9 mouse cellular contexts compared by ENCODE assay signal in genomic region chr13:96131911-96132310, GRCm38 (mm10). TPM values are rescaled to one million over a fixed set of nuclear protein-coding genes. Genes with fewer than 3 reads are reported as not detected.
DNase-seq lines count a peak whose midpoint lies in the region; ATAC-seq lines count a peak whose summit lies in the region.
"Had no signal": no experiment of that assay in that cellular context is flagged by ENCODE, and none has a peak within 500 bp of the region (broad histone marks: within the 10 kb centered on the region; RNA-seq: fewer than 3 reads in every experiment).

No protein-coding gene starts in this region.

- DNase-seq in kidney, postnatal 4 days, result peak; percentile 1 to 6
- no peak for DNase-seq in kidney, postnatal 36 days
- no peak for DNase-seq in cerebellum, adult 9-10 months
- no peak for DNase-seq in thymus, postnatal 36 days
- DNase-seq in T-cell, adult 2 months (ENCODE audit: low spot score), result no peak

- no peaks in the 10 kb centered on the region for H3K36me3 ChIP-seq in embryonic facial prominence, embryonic 12.5 days
- no peaks in the 10 kb centered on the region for H3K36me3 ChIP-seq in hindbrain, embryonic 12.5 days
- H3K36me3 ChIP-seq in midbrain, embryonic 13.5 days, result no peaks in the 10 kb centered on the region

- H3K4me1 ChIP-seq in embryonic facial prominence, embryonic 12.5 days, result peaks cover 22% of the 10 kb centered on the region
- H3K4me1 ChIP-seq in hindbrain, embryonic 12.5 days, result peaks cover 23% of the 10 kb centered on the region; the same call in 1 of the 2 replicates
- peaks cover 35% of the 10 kb centered on the region for H3K4me1 ChIP-seq in midbrain, embryonic 13.5 days (replicated peaks)

- under 1% methylated on average over 19 of the region's 19 CpGs for WGBS in embryonic facial prominence, embryonic 12.5 days
- 2% methylated on average over 19 of the region's 19 CpGs for WGBS in hindbrain, embryonic 12.5 days
- 0% methylated on average over 17 of the region's 19 CpGs for WGBS in midbrain, embryonic 13.5 days

- H3K27ac ChIP-seq in embryonic facial prominence, embryonic 12.5 days, result no peak overlapping the region
- H3K27ac ChIP-seq in hindbrain, embryonic 12.5 days, result peak overlapping the region; percentile 78
- 0 out of 2 replicates have a peak overlapping the region, but pooled peaks have one; percentile 47 for H3K27ac ChIP-seq in midbrain, embryonic 13.5 days
- H3K27ac ChIP-seq: liver, embryonic 14.5 days had no signal

- H3K4me3 ChIP-seq in embryonic facial prominence, embryonic 12.5 days, result peak overlapping the region; percentile 48
- peak overlapping the region; percentile 52 for H3K4me3 ChIP-seq in hindbrain, embryonic 12.5 days
- peak overlapping the region; percentile 53 for H3K4me3 ChIP-seq in midbrain, embryonic 13.5 days (replicated peaks)

- peaks cover 76% of the 10 kb centered on the region for H3K27me3 ChIP-seq in embryonic facial prominence, embryonic 12.5 days
- peaks cover 73% of the 10 kb centered on the region for H3K27me3 ChIP-seq in hindbrain, embryonic 12.5 days
- peaks cover 64% of the 10 kb centered on the region for H3K27me3 ChIP-seq in midbrain, embryonic 13.5 days

- no peaks in the 10 kb centered on the region for H3K9me3 ChIP-seq in embryonic facial prominence, embryonic 12.5 days
- no peaks in the 10 kb centered on the region for H3K9me3 ChIP-seq in hindbrain, embryonic 12.5 days (replicated peaks)
- no peaks in the 10 kb centered on the region for H3K9me3 ChIP-seq in midbrain, embryonic 13.5 days

- no peak for ATAC-seq in embryonic facial prominence, embryonic 12.5 days (ENCODE audit: insufficient number of reproducible peaks, insufficient read depth, low FRiP score, low TSS enrichment)
- ATAC-seq in hindbrain, embryonic 12.5 days (ENCODE audit: low FRiP score), result peak; percentile 7; the same call in 1 of the 2 replicates
- ATAC-seq in midbrain, embryonic 13.5 days, result peak; percentile 4; the same call in 1 of the 2 replicates

- H3K9ac ChIP-seq in embryonic facial prominence, embryonic 12.5 days, result peak overlapping the region; percentile 42
- H3K9ac ChIP-seq in hindbrain, embryonic 12.5 days, result peak overlapping the region; percentile 66
- peak overlapping the region; percentile 63 for H3K9ac ChIP-seq in midbrain, embryonic 13.5 days (replicated peaks)
- H3K9ac ChIP-seq: liver, embryonic 14.5 days had no signal

- peak overlapping the region; percentile 93 for H3K4me2 ChIP-seq in embryonic facial prominence, embryonic 12.5 days (replicated peaks)
- peak overlapping the region; percentile 90 for H3K4me2 ChIP-seq in hindbrain, embryonic 12.5 days (replicated peaks)
- peak overlapping the region; percentile 95 for H3K4me2 ChIP-seq in midbrain, embryonic 13.5 days (replicated peaks)

RNA-seq across cellular contexts. Expression of gene Sv2c, which starts 0.5 kb away (rescaled TPM):
- polyA plus RNA-seq in embryonic facial prominence, embryonic 12.5 days (2016; fragmentation: Nextera tagmentation; extraction: Ambion mirVana), result 1.5 and 1.6 TPM in 2 replicates
- 10.9 and 14.9 TPM in 2 replicates for polyA plus RNA-seq in hindbrain, embryonic 12.5 days (2016; fragmentation: Nextera tagmentation; extraction: Ambion mirVana)
- polyA plus RNA-seq in midbrain, embryonic 13.5 days (2015; fragmentation: Nextera tagmentation; extraction: Ambion mirVana), result 2.8 and 3.4 TPM in 2 replicates

RNA-seq across cellular contexts. Expression of gene Gm17190, which starts 50.1 kb away (rescaled TPM):
- not detected in 2 replicates for polyA plus RNA-seq in embryonic facial prominence, embryonic 12.5 days (2016; fragmentation: Nextera tagmentation; extraction: Ambion mirVana)
- 0.38 and 0.43 TPM in 2 replicates for polyA plus RNA-seq in hindbrain, embryonic 12.5 days (2016; fragmentation: Nextera tagmentation; extraction: Ambion mirVana)
- polyA plus RNA-seq in midbrain, embryonic 13.5 days (2015; fragmentation: Nextera tagmentation; extraction: Ambion mirVana), result not detected in 2 replicates
- polyA plus RNA-seq: liver, embryonic 14.5 days had no signal

RNA-seq across cellular contexts. Expression of gene Gm20075, which starts 50.7 kb away (rescaled TPM):
- polyA plus RNA-seq in embryonic facial prominence, embryonic 12.5 days (2016; fragmentation: Nextera tagmentation; extraction: Ambion mirVana), result 28.2 and 32.0 TPM in 2 replicates
- polyA plus RNA-seq in hindbrain, embryonic 12.5 days (2016; fragmentation: Nextera tagmentation; extraction: Ambion mirVana), result 27.6 and 32.0 TPM in 2 replicates
- 32.5 and 39.0 TPM in 2 replicates for polyA plus RNA-seq in midbrain, embryonic 13.5 days (2015; fragmentation: Nextera tagmentation; extraction: Ambion mirVana)

Comparison
In these comparisons a context has a peak if more than half of its experiments do, and no peak if none do; other contexts are left out.
1. DNase-seq: peak in kidney, postnatal 4 days (2 of 2); none in kidney, postnatal 36 days (0 of 2), cerebellum, adult 9-10 months (single experiment), thymus, postnatal 36 days (0 of 2) and T-cell, adult 2 months (single experiment).
2. Peak in every context shown above with its lines, with median percentiles within 50 percentile points of each other: H3K4me2 ChIP-seq, H3K4me3 ChIP-seq and H3K9ac ChIP-seq.